Mouse (Mus musculus) testis, postnatal 14 days (tissue): ENCODE measurements around the gene Asz1.
A peak's percentile ranks its signal among the peaks of the same experiment; 100 is the strongest.

Experiments used
- DNase-seq: peaks from one replicate; pipeline ENCODE4 v3.0.0; 2021; ENCODE audit warnings: low spot score

Asz1 gene

GRCm38 (mm10) chr6:18108934-18109333 is at the start of gene Asz1:
TSS of gene Asz1 (minus strand) at chr6:18109061.
- DNase-seq = peak; percentile 87

DNA sequence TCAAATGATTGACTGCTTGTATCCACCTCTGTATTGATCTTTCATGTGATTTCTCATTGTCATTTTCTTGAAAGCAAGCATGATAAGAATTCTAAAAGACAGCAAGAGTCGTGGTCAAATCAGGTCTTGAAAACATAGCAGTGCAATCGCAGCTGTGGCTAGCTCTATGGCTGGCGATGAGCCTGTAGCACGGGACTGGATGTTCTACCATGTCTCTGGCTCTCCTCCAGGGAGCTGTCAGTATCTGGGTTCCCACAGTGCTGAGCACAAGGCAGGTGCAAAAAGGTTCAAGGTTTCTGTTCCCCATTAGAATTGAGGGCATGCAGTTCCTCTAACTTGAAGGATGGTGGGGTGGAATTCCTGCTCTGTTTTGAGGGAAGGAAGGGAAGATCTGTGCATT is 44.2 kb upstream of the Asz1 start:
- DNase-seq = peak; percentile 65

- no peak for DNase-seq
Observed at GRCm38 (mm10) chr6:18135246-18135645, 26.4 kb upstream of the Asz1 start.

- no peak for DNase-seq
Observed at GRCm38 (mm10) chr6:18128059-18128458, 19.2 kb upstream of the Asz1 start.

DNA sequence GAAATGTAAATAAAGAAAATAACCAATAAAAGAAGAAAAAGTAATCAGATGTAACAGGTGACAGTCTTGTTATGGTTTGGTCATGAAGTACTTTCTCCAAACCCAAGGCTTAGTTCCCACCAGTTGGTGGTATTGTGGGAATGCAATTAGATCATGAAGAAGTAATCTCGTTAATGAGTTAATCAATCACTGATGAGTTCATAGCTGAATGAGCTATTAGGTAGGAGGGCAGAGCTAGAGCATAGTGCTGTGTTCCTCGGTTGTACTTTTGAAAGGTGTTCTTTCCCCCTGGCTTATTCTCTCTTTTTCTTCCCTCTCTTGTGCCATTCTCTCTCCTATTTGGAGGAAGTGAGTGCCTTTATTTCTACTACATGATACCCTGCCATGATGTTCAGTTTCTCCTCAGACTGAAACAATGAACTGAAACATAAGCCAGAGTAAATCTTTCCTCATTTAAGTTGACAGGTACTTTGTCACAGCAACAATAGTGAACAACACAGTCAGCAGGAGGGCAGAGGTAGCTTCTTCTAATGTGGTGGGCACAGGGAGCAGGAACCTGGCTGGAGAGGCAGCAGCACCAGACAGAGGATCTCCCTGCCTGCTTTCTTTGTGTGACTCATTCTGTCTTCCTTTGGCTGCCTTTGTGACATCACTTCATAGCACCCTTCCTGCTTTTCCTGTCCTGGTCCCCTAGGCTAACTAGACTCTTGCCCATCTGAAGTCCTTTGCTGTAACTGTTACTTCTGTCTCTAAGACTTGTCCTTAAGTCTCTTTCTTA is 18.5 kb upstream of the Asz1 start:
- DNase-seq = no peak

- DNase-seq = no peak
Observed at GRCm38 (mm10) chr6:18096861-18097260, 12.0 kb downstream of the Asz1 start.

GRCm38 (mm10) chr6:18089098-18089497 is 19.8 kb downstream of the Asz1 start:
- no peak for DNase-seq

GRCm38 (mm10) chr6:18087160-18087804 is 21.6 kb downstream of the Asz1 start:
- DNase-seq = no peak

DNA sequence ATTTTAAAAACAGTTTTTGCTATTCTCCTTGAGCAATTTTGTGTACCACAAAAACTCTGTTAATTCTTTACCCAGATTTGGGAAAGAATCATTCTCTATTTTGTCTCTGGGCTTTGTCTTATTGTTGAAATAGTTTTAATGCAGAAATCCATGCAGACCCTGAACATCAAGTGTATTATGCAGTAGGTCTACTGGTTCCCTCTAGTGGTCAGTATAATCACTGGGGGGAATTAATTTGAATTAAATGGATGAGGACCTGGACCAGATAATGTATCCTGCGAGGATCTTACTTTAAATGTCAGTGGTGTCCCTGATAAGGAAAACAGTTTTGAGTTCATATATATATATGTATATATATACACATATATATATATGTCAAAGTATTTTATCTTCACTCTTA is 30.2 kb downstream of the Asz1 start:
- no peak for DNase-seq

GRCm38 (mm10) chr6:18076986-18077385 is 31.9 kb downstream of the Asz1 start:
- no peak for DNase-seq

DNA sequence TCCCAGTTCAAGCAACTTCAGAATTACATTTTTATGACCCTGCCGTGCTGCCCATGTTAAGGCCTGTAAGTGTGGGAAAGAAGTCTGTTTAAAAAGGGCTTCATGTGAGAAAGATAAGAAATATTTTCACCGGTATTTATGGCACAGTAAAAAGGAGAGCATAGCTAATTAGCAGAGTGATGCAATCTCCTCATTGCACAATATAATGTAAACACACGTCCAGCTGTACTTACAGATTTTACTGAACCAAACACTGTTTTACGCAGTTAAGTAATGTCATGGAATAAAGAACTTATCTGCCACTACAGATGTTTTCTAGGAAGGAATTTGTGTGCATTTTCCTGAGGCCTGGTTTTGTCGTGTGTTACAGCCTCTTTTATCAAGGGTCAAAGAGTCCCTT is 32.3 kb downstream of the Asz1 start:
- DNase-seq = no peak

DNA sequence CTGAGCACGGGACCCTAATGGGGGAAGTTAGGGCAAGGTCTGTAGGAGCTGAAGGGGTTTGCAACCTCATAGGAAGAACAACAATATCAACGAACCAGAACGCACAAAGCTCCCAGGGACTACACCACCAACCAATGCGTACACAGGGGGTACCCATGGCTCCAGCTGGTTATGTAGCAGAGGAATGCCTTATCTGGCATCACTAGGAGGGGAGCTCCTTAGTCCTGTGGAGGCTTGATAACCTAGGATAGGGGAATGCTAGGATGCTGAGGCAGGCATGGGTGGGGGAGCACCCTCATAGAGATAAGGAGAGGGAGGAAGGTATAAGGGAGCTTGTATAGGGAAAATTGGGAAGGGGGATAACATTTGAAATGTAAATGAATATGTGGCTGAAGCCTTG is 51.0 kb downstream of the Asz1 start:
- DNase-seq = no peak

GRCm38 (mm10) chr6:18051702-18052101 is 57.2 kb downstream of the Asz1 start:
- no peak for DNase-seq

GRCm38 (mm10) chr6:18044299-18044698 is 64.6 kb downstream of the Asz1 start:
- no peak for DNase-seq

GRCm38 (mm10) chr6:18043172-18043571 is 65.7 kb downstream of the Asz1 start:
- DNase-seq = no peak

- no peak for DNase-seq
Observed at GRCm38 (mm10) chr6:18032271-18032670, 76.6 kb downstream of the Asz1 start.

DNA sequence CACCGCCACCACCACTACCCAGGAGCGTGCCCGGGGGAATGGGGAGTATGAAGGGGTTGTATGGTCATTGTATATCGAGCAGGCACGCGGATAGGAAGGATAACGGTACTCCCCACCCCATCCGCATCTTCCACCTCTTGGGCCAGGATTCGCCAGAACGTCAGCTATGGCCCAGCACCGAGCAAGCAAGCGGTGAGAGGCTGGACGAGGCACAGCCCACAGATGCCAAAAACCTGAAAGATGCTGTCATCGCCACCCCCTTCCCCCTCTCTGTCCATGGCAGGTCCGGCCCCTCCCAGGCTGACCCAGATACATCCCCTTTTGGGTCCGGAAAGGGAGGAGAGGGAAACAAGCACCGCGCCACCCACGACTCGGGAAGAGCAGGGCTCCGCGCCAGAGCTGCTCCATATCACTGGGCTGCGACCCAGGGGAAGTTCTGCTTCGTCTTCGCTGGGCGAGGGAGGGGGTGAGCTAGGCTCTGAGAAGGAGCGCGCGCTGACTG is 77.3 kb downstream of the Asz1 start:
- DNase-seq = peak; percentile 27

DNA sequence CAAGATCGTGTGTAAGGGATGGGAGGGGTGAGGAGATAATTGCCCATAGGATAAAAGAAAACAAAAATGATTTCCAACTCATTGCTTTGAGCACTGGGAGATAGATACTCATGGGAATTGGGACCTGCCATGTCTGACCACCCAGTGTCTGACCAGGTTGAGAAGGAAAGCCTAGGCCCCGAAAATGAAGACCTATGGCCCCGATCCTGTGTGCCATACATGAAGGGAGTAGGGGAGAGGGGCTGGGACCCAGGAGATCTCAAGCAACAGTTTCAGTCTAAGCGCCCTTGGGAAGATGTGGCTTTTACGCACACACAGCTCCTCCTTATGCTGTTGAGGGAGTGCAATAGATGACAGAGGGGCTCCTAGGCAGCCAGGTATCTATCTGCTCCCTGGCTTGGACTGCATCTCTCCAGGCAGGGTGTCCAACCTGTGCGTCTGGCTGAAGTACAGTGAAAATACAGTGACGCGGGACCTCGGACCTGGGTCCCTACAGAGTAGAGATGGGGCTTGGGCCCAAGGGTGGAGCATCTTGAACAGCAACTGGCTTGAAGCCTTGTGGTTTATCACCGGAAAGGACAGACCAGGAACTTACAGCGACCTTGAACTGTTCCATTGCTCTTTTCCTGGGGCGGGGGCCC is 77.9 kb downstream of the Asz1 start:
- no peak for DNase-seq

DNA sequence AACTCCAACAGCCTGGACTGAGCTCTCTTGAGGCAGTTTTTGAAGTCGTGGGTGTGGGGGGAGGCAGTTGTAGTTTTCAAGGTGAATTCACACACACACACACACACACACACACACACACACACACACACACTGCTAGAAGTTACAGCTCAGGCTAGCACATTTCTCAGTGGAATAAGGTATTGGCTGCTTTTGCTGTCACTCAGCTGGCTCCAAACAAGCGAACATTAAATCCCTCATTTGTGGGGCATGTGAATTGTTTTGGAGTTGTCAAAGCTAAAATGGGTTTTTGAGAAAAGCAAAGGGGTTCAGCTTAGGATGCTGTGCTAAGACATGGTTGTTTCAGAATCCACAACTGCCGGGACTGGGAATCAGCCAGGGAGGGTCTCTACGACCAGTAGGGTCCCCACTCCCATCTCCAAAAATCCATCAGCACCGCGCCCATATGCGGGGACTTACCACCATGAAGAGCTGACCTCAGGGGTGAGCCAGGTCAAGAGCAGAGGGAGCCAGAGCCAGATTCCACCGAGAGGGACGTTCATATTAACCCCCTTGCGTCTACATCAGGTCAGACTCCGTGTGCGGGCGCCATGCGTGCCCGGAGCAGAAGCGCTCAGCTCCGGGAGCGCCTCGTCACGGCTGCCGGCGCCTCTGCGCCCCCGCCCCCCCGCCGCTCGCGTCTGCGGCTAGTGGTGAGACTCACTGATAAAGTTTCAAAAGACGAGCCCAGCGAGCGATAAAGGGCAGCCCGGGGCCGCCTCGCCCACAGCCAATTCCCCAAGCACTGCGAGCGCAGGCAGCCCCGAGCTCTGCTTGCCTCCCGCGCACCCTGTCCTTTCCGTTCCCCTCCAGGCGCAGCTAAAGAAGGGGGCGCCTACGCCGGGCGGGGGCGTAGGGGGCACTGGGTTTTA is 78.9 kb downstream of the Asz1 start, which contains the start of gene Wnt2:
TSS of gene Wnt2 (minus strand) at position 840 of the 911 bp plus-strand sequence.
- no peak for DNase-seq

- no peak for DNase-seq
Observed at GRCm38 (mm10) chr6:18024133-18024794, 84.6 kb downstream of the Asz1 start.

DNA sequence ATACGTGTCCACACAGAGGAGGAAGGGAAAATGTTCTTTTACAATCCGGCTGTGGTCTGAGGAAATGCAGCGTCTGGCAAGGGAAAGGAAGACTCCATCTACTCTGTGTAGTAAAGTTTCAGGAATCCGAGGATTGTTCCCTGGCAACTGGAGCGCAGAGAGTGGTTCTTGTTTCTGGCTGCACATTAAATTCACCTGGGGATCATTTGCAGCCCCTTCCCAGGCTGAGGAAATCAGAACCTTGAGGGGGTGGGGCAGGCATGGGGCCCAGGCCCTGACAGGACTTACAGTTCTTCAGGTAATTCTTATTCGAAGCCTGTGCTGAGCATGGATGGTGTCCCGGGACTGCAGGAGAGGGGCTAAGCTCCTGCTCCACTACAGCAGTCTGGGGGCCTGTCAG is 95.5 kb downstream of the Asz1 start:
- DNase-seq = no peak
